Mouse (Mus musculus) megakaryocyte, embryonic 14.5 days (primary cell): ENCODE data around the gene Pfkfb3. TPM values are rescaled to one million over a fixed set of nuclear protein-coding genes. Genes with fewer than 3 reads are reported as not detected.

Source experiments
- H3K27me3 ChIP-seq: replicated peaks from 2 replicates; pipeline ENCODE3; 2012; ENCODE audit warnings: inconsistent platforms
- H3K36me3 ChIP-seq: replicated peaks from 2 replicates; pipeline ENCODE3; 2012; ENCODE audit warnings: low read length, inconsistent platforms, mixed read lengths
- H3K4me1 ChIP-seq: 2 replicates; pipeline ENCODE4 v1.6.1; 2012; ENCODE audit warnings: inconsistent platforms
- H3K4me3 ChIP-seq: replicated peaks from 2 replicates; pipeline ENCODE3; 2012; ENCODE audit warnings: moderate library complexity, mild to moderate bottlenecking, inconsistent platforms
- H3K9me3 ChIP-seq: 2 replicates; pipeline ENCODE4 v1.6.1; 2012; ENCODE audit warnings: inconsistent platforms
- FLI1 ChIP-seq: IDR thresholded peaks from 2 replicates; pipeline ENCODE4 v1.6.1; 2012; ENCODE audit warnings: low read length, inconsistent platforms, mixed read lengths
- GATA1 ChIP-seq: IDR thresholded peaks from 3 replicates; pipeline ENCODE4 v1.6.1; 2012; ENCODE audit warnings: mixed read lengths, low read length, inconsistent platforms, borderline replicate concordance
- polyA plus RNA-seq: library from polyadenylated mRNA; stranded (reverse); fragments of >175 nt; gene quantifications from 2 replicates; pipeline ENCODE4 v1.2.3, GENCODE M21; 2012; ENCODE audit warnings: low replicate concordance; ENCODE audit not compliant: insufficient read depth

The Pfkfb3 gene
- polyA plus RNA-seq, 1 experiment = 5.8 TPM

DNA sequence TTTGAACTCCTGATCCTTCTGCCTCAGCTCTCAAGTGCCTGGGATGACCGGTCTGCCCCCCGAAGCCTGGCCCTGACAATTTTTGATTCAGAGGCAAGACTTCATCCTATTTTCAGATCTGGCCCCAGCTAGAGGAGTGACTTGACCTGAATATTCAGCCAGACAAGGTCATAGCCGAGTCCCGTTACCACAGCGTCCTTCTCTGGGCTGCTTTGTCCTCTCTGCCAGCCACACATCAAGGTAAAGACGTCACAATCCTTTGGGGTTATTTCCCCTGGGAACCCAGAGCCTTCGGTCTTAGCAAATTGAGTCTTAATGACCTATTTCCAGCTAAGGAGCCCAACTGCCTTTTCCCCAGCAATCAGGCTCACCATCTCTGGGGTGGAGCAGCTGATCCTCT is 14.6 kb upstream of the Pfkfb3 start:
- Histone ChIP-seq H3K9me3 (no peaks in the 10 kb centered on the region), H3K4me3 (no peak overlapping the region), H3K36me3 (no peaks in the 10 kb centered on the region), H3K4me1 (peaks cover 44% of the 10 kb centered on the region), H3K27me3 (no peaks in the 10 kb centered on the region)
- TF ChIP-seq GATA1 (no peak), FLI1 (no peak)

DNA sequence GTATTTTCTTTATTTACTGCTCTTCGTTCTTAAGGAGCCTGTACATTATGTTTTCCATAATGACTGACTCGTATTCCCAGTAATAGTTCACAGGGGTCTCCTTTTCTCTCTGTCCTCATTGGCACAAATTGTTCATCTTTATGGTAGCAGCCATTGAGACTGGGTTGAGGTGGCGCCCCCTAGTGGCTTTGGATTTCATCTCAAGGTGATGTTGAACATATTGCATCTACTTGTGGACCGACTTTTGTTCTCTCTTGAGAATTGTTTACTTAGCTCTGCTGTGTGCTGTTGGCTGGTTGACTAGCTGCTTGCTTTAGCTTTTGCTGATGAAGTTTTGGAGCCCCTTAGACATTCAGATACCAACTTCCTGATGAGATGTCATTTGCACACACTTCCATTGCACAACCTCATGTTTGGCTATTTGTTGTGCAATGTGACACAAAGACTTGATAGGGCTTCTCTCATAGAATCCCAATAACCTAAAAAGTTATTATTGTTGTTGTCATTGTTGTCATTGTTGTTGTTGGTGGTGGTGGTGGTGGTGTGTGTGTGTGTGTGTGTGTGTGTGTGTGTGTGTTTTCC is 14.0 kb upstream of the Pfkfb3 start:
- no peak for TF ChIP-seq FLI1
- TF ChIP-seq GATA1 = no peak
- Histone ChIP-seq H3K4me3 (no peak overlapping the region), H3K4me1 (peaks cover 48% of the 10 kb centered on the region), H3K36me3 (no peaks in the 10 kb centered on the region), H3K27me3 (no peaks in the 10 kb centered on the region), H3K9me3 (no peaks in the 10 kb centered on the region)

DNA sequence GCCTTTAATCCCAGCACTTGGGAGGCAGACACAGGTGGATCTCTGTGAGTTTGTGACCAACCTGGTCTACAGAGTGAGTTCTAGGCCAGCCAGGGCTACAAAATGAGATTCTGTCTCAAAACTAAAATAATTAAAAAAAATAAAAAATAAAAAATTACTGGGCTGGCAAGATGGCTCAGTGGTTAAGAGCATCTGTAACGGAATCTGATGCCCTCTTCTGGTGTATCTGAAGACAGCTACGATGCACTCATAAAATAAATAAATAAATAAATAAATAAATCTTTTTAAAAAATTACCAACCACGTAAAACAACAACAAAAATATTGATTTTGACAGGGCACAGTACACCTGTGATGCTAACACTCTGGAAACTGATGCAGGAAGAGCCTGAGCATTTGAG is 13.0 kb upstream of the Pfkfb3 start:
- no peaks in the 10 kb centered on the region for H3K36me3 ChIP-seq
- H3K27me3 ChIP-seq = no peaks in the 10 kb centered on the region
- TF ChIP-seq FLI1 (no peak), GATA1 (no peak)
- no peaks in the 10 kb centered on the region for H3K9me3 ChIP-seq
- peaks cover 50% of the 10 kb centered on the region for H3K4me1 ChIP-seq
- H3K4me3 ChIP-seq = no peak overlapping the region

DNA sequence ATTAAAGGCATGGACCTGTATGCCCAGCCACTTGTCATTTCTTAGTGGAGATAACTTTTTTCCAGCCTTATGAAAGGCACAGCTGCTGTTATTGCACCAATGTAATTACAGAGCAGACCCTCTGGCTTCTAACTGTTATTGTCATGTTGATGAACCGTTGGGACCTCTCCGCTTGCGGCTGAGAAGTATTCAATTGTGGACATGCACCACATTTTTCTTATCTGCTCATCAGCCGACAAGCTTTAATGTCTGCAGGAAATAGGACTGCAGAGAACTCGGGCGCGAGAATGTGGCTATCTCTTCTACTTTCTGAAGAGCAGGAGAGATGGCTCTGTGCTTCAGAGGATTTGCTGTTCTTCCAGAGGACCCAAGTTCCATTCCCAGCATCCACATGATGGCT is 12.4 kb upstream of the Pfkfb3 start:
- H3K4me1 ChIP-seq = peaks cover 54% of the 10 kb centered on the region
- no peaks in the 10 kb centered on the region for H3K27me3 ChIP-seq
- H3K36me3 ChIP-seq = no peaks in the 10 kb centered on the region
- TF ChIP-seq GATA1 (no peak), FLI1 (no peak)
- H3K9me3 ChIP-seq = no peaks in the 10 kb centered on the region
- no peak overlapping the region for H3K4me3 ChIP-seq

DNA sequence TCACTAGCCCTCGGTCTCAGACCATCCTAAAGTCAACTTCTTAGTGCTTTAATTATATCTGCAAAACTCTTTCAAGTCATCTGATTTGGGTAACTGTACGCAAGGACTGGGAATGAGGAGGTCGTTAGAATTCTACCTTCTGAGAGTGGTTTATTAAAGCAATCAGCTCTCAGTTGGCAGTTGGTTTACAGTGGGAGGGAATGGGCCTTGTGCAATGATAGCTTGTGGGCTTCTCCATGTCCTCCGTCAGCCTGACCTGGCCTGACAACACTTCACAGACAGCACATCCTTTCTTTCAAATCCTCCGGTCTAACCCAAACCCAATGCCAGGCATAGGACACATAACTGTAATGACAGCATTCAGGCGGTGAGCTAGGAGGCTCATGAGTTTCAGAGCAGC is 10.9 kb upstream of the Pfkfb3 start:
- Histone ChIP-seq H3K4me3 (no peak overlapping the region), H3K9me3 (no peaks in the 10 kb centered on the region), H3K4me1 (peaks cover 56% of the 10 kb centered on the region), H3K36me3 (no peaks in the 10 kb centered on the region), H3K27me3 (no peaks in the 10 kb centered on the region)
- TF ChIP-seq FLI1 (no peak), GATA1 (no peak)

DNA sequence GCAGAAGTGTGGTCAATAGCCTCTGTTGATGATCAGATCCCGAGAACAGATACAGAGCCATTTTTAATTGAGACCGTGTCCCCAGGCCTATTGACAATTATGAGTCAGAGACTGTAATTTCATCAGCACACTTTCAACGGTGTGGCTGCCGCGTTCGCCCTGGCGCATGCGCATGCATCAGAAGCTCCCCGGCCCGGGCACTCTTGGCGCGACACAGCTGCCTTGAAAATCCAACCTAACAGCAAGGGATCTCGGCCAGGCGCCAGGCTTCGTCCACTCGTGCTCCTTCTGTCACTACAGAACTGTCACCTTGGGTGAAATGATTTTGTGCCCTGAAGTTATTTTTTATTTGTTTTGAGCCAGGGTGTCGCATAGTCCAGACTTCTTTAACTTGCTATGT is 9.4 kb upstream of the Pfkfb3 start:
- Histone ChIP-seq H3K4me3 (no peak overlapping the region), H3K9me3 (no peaks in the 10 kb centered on the region), H3K36me3 (no peaks in the 10 kb centered on the region), H3K27me3 (peaks cover 2% of the 10 kb centered on the region), H3K4me1 (peaks cover 55% of the 10 kb centered on the region)
- TF ChIP-seq FLI1 (no peak), GATA1 (no peak)

DNA sequence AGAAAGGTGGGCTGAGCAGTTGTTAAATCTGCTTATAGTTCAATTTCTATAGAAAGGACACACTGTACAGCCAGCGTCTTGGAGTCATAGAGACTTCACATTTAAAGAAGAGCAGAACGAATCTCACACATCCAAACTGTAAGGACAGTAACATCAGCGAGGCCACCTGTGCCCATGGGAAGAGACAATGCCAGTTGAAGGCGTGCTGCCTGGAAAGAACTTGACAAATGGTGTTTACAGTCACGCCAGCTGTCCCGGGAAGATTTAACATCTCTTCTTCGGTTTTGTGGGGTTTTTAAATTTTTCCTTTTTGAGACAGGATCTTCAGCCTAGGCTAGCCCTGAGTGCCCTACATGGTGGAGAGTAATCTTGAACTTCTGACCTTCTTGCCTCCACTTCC is 4.8 kb upstream of the Pfkfb3 start:
- Histone ChIP-seq H3K4me1 (peaks cover 26% of the 10 kb centered on the region), H3K27me3 (peaks cover 2% of the 10 kb centered on the region), H3K4me3 (no peak overlapping the region), H3K36me3 (no peaks in the 10 kb centered on the region), H3K9me3 (no peaks in the 10 kb centered on the region)
- TF ChIP-seq FLI1 (no peak), GATA1 (no peak)

DNA sequence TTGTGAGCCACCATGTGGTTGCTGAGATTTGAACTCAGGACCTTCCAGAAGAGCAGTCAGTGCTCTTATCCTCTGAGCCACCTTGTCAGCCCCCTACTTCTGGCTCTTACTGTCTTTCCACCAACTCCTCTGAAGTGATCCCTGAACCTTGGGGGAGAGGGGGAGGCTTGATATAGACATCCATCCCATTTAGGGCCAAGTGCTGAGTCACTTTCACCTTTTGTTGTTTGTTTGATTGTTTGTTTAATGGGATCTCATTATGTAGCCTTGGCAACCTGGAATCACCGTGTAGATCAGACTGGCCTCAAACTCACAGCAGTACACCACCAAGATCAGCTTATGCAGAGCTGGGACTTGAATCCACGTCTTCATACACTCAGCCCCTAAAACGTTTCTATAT is 3.4 kb upstream of the Pfkfb3 start:
- TF ChIP-seq GATA1 (no peak), FLI1 (no peak)
- H3K27me3 ChIP-seq = peaks cover 2% of the 10 kb centered on the region
- H3K4me3 ChIP-seq = no peak overlapping the region
- H3K9me3 ChIP-seq = no peaks in the 10 kb centered on the region
- no peaks in the 10 kb centered on the region for H3K36me3 ChIP-seq
- peaks cover 29% of the 10 kb centered on the region for H3K4me1 ChIP-seq

DNA sequence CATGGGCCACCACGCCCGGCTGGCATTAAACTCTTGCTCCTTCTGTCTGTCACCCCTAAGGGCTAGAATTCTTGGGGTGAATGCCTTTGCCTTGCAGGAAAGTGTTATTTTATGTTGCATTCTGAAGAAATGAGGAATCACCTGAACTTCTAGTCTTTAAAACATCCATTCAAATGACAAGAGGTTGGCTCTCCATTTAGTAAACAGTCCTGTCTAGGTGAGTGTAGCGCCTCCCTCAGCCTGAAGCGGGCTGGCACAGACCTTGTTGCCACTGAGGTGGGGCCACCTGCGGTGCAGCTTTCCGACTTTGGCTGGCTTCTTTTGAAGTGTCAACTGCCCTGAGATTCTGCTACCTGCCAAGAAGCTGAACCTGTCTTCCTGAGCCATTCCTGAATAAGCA is 1.4 kb upstream of the Pfkfb3 start:
- Histone ChIP-seq H3K27me3 (peaks cover 2% of the 10 kb centered on the region), H3K4me1 (peaks cover 42% of the 10 kb centered on the region), H3K4me3 (no peak overlapping the region), H3K36me3 (peaks cover 5% of the 10 kb centered on the region), H3K9me3 (no peaks in the 10 kb centered on the region)
- TF ChIP-seq GATA1 (no peak), FLI1 (no peak)

DNA sequence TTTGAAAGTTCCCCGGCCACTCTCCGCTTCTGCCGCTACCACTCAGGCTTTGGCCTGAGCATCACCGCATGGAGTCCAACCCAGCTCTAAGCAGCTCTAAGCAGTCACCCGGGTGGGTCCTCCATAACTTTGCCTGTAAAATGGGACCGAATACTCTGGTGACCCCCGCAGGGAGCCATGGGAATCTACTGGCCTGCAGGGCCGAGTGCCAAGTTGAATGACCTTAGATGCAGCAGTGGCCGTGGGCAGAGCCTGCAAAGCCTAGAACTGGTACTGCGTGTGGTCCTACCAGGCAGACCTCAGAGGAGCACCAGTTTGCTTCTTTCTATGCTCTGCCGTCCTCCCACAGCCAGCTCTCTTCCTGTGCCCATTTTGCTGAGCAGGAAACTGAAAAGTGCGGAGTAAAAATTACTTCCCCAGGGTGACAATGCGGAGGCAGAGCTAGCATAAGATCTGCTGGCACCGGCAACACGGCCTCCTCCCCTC is 868 bp downstream of the Pfkfb3 start:
- Histone ChIP-seq H3K27me3 (no peaks in the 10 kb centered on the region), H3K4me1 (peaks cover 63% of the 10 kb centered on the region), H3K4me3 (peak overlapping the region; percentile 100), H3K9me3 (no peaks in the 10 kb centered on the region), H3K36me3 (peaks cover 14% of the 10 kb centered on the region)
- TF ChIP-seq GATA1 (no peak), FLI1 (no peak)
